Mouse (Mus musculus) hindbrain, embryonic 14.5 days (tissue): ENCODE results near the gene Gm11559. TPM values are rescaled to one million over a fixed set of nuclear protein-coding genes. Genes with fewer than 3 reads are reported as not detected.
"Not testable (repeated sequence)": the region's sequence is repeated elsewhere in the genome, so short reads cannot be mapped to it uniquely, and the experiment has no call there.

Source experiments
- ATAC-seq: fragments of 200-750 bp; cut with Nextera tagmentation; 2 replicates; pipeline ENCODE4 v1.8.0; 2017; ENCODE audit warnings: moderate number of reproducible peaks, mild to moderate bottlenecking, moderate TSS enrichment, moderate library complexity; ENCODE audit not compliant: low FRiP score
- DNase-seq: peaks from one replicate; pipeline ENCODE4 v3.0.0-alpha.2; 2015; ENCODE audit warnings: low spot score
- H3K27ac ChIP-seq: fragments of 300-500 bp; sonication (generic); 2 replicates; pipeline ENCODE4 v1.5.1; 2014; ENCODE audit warnings: mild to moderate bottlenecking, moderate library complexity
- H3K27me3 ChIP-seq: fragments of 300-500 bp; sonication (generic); 2 replicates; pipeline ENCODE4 v1.6.1; 2014; ENCODE audit warnings: mild to moderate bottlenecking, low read length, mixed read lengths; ENCODE audit not compliant: control insufficient read depth, insufficient read depth
- H3K36me3 ChIP-seq: fragments of 300-500 bp; sonication (generic); replicated peaks from 2 replicates; pipeline ENCODE4 v1.6.1; 2014; ENCODE audit not compliant: control insufficient read depth, insufficient read depth
- H3K4me1 ChIP-seq: fragments of 300-500 bp; sonication (generic); replicated peaks from 2 replicates; pipeline ENCODE4 v1.6.1; 2014; ENCODE audit warnings: antibody characterized with exemption, low read length, mixed read lengths; ENCODE audit not compliant: control insufficient read depth, insufficient read depth
- H3K4me2 ChIP-seq: fragments of 300-500 bp; sonication (generic); replicated peaks from 2 replicates; pipeline ENCODE4 v1.6.1; 2014; ENCODE audit warnings: mild to moderate bottlenecking, moderate library complexity
- H3K4me3 ChIP-seq: fragments of 300-500 bp; sonication (generic); replicated peaks from 2 replicates; pipeline ENCODE4 v1.5.1; 2014; ENCODE audit warnings: mild to moderate bottlenecking, low read length
- H3K9ac ChIP-seq: fragments of 300-500 bp; sonication (generic); 2 replicates; pipeline ENCODE4 v1.6.1; 2014
- H3K9me3 ChIP-seq: fragments of 300-500 bp; sonication (generic); 2 replicates; pipeline ENCODE4 v1.6.1; 2016; ENCODE audit warnings: low read length; ENCODE audit not compliant: control insufficient read depth
- WGBS: fragments of 180-500 bp; shearing (Covaris S2); extraction: QIAGEN DNeasy Blood & Tissue Kit; methylation state at CpG from one replicate; pipeline ENCODE4 v1.1.7; 2014; 5-methylcytosine and 5-hydroxymethylcytosine counted together
- polyA plus RNA-seq: library from polyadenylated mRNA; unstranded; fragments of >200 nt; fragmentation: Nextera tagmentation; extraction: Ambion mirVana; gene quantifications from 2 replicates; pipeline ENCODE4 v1.2.1, GENCODE M21; 2014

Gm11559 gene
- not detected in 2 replicates for polyA plus RNA-seq

DNA sequence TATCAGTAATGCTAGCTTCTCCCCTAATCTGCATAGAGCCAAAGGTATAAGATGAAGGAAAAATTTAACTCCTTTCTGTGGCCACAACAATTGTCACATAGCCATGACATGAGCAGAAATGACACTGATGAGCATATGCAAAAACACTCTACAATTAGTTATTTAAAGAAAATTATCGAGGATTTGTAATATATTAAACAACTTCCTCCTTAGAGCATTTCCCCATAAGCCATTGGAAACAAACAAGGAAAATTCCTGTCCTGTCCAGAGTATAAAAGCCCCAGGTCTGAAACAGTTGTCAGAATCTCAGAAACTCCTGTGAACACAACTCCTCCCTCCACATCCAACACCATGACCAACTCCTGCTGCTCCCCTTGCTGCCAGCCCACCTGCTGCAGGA, at the start of gene Gm11559:
TSS of gene Gm11559 (plus strand) at position 301 of the 400 bp plus-strand sequence.
- WGBS: 71% methylated on average over 1 of the region's 1 CpGs
- ATAC-seq, H3K4me3 ChIP-seq, H3K9me3 ChIP-seq, H3K36me3 ChIP-seq, H3K27me3 ChIP-seq, H3K27ac ChIP-seq, H3K4me1 ChIP-seq, DNase-seq, H3K9ac ChIP-seq, H3K4me2 ChIP-seq: not testable (repeated sequence)

DNA sequence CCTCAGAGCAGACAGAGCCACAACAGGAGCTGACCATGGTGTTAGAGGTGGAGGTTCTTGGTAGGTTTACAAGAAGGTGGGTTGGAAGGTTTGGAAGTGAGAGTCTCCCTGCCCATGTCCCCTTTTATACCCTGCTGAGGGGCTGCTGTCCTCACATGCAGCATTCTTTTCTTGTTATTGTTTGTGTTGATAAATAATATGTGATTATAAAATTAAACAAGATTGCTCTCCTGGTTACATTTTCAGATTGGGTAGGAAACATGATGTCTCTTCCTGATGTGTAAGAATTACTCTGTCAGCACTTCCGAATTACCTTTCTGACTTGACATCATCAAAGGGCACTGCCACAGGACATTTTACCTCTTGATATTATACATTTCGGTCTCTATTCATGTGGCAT, 48.7 kb upstream of the Gm11559 start, which contains the start of gene Gm11564:
TSS of gene Gm11564 (minus strand) at position 101 of the 400 bp plus-strand sequence.
- not testable (repeated sequence) for DNase-seq, H3K27me3 ChIP-seq, H3K9ac ChIP-seq, H3K4me3 ChIP-seq, ATAC-seq, H3K36me3 ChIP-seq, H3K9me3 ChIP-seq, H3K4me2 ChIP-seq, H3K27ac ChIP-seq, H3K4me1 ChIP-seq
- whole genome bisulfite sequencing: 88% methylated on average over 2 of the region's 2 CpGs

DNA sequence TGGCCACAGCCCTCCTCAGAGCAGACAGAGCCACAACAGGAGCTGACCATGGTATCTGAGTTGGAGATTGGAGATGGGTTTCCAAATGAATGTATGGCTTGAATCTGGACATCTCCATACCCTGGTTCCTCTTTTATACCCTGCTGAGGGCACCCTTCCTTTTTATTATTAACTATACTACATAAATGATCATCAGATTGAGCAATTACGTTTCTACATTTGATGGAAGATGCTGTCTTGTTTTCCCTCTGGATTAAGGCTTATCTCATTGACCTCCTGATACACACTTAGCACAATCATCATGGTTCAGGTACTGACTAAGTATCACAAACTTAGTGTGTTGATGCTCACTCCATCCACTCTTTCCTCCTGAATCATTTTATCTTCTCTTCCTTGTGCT, 26.3 kb upstream of the Gm11559 start, which contains the start of gene 2300003K06Rik:
TSS of gene 2300003K06Rik (minus strand) at position 101 of the 400 bp plus-strand sequence.
- DNase-seq: no peak
- Histone ChIP-seq H3K9ac (no peak within 1 kb of the TSS), H3K4me1 (no peaks in the 10 kb centered on the region), H3K4me3 (no peak within 1 kb of the TSS), H3K27me3 (no peaks in the 10 kb centered on the region), H3K4me2 (no peak within 1 kb of the TSS), H3K9me3 (no peaks in the 10 kb centered on the region), H3K36me3 (no peaks in the 10 kb centered on the region), H3K27ac (no peak within 1 kb of the TSS)
- ATAC-seq: no peak
- WGBS: 81% methylated on average over 1 of the region's 1 CpGs

DNA sequence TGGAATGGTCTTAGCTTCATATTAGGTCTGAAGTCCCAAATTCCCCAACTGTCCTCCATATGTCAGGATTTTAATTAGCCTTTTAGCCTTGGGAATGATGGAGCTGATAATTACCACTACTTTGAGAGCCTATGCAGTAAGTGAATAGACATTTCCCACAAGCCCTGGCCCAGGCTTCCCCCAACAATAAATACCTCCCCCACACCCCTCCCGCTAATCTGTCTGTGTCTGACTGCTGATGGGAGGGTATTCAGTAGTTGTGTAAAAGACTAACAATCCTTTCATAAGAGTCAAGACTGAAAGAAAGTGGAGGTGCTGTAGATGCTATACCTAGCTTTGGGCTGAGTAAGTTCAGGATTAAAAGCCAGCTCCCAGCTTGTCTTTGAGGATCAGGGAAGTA, 22.1 kb upstream of the Gm11559 start:
- Histone ChIP-seq H3K4me1 (no peaks in the 10 kb centered on the region), H3K9ac (no peak overlapping the region), H3K4me2 (no peak overlapping the region), H3K27me3 (no peaks in the 10 kb centered on the region), H3K36me3 (no peaks in the 10 kb centered on the region), H3K4me3 (no peak overlapping the region), H3K27ac (no peak overlapping the region), H3K9me3 (no peaks in the 10 kb centered on the region)
- DNase-seq (no peak), ATAC-seq (no peak)
- 79% methylated on average over 1 of the region's 1 CpGs for WGBS

DNA sequence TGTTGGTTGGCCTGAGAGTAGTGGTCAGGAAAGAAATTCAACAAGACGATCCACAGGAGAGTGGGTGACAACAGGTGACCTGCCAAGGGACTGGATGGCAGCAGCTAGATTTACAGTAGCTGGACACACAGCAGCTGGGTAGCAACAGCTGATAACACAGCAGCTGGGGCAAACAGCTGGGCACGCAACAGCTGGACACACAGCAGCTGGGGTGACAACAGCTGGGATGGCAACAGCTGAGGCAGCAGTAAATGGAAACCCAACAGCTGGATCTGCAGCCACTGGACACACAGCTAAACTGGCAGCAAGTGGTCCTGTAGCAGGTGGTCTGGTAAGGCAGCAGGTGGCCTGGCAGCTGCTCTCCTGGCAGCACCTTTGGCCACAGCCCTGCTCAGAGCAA, 17.5 kb upstream of the Gm11559 start:
- DNase-seq: no peak
- Histone ChIP-seq H3K4me1 (no peaks in the 10 kb centered on the region), H3K4me2 (no peak overlapping the region), H3K36me3 (no peaks in the 10 kb centered on the region), H3K9ac (no peak overlapping the region), H3K27me3 (no peaks in the 10 kb centered on the region), H3K4me3 (no peak overlapping the region), H3K9me3 (no peaks in the 10 kb centered on the region), H3K27ac (no peak overlapping the region)
- WGBS: 96% methylated on average over 2 of the region's 2 CpGs
- no peak for ATAC-seq

DNA sequence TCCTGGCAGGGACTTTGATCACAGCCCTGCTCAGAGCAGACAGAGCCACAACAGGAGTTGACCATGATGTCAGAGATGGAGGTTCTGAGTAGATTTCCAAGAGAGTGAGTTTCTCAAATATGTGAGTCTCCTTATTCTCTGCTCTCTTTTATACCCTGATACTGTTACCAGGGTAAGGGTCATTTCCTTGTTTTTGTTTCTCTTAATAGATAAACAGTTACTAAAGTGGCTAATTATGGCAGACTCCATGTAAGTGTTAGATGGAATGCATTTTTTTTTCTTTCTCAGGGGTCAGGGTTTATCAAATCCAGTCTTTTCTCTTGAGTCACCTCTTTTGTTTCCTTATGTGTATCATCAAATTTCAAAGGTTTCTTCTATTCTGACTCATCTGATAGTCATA, 12.8 kb upstream of the Gm11559 start, which contains the start of gene Krtap4-16:
TSS of gene Krtap4-16 (minus strand) at position 101 of the 400 bp plus-strand sequence.
- Histone ChIP-seq H3K27ac (no peak within 1 kb of the TSS), H3K4me1 (no peaks in the 10 kb centered on the region), H3K4me3 (no peak within 1 kb of the TSS), H3K27me3 (no peaks in the 10 kb centered on the region), H3K9ac (no peak within 1 kb of the TSS), H3K9me3 (no peaks in the 10 kb centered on the region), H3K4me2 (no peak within 1 kb of the TSS), H3K36me3 (no peaks in the 10 kb centered on the region)
- no peak for ATAC-seq
- DNase-seq: no peak

DNA sequence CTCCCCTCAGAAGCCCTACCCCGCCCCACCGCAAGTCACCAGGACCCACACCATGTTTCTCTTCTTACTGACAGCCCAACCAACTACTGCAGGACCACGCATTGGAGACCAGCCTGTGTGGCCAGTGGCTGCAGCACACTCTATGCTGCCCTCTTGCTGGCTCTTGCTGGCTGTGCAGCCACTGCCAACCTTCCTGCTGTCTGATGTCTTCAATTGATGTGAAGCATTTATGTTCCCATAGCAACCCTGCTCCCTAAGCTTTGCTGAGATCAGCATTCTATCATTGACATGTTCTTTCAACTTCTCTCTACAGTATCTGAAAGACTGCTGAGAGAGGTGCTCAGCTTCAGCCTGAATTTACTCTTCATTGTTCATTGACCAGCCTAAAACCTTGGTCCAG, 10.2 kb upstream of the Gm11559 start:
- no peaks in the 10 kb centered on the region for H3K9me3 ChIP-seq
- ATAC-seq (no peak), DNase-seq (peak; percentile 32)
- WGBS: 60% methylated on average over 3 of the region's 3 CpGs
- H3K27me3 ChIP-seq: no peaks in the 10 kb centered on the region
- H3K36me3 ChIP-seq: no peaks in the 10 kb centered on the region
- H3K4me3 ChIP-seq: no peak overlapping the region
- no peaks in the 10 kb centered on the region for H3K4me1 ChIP-seq
- no peak overlapping the region for H3K27ac ChIP-seq
- no peak overlapping the region for H3K9ac ChIP-seq
- no peak overlapping the region for H3K4me2 ChIP-seq

DNA sequence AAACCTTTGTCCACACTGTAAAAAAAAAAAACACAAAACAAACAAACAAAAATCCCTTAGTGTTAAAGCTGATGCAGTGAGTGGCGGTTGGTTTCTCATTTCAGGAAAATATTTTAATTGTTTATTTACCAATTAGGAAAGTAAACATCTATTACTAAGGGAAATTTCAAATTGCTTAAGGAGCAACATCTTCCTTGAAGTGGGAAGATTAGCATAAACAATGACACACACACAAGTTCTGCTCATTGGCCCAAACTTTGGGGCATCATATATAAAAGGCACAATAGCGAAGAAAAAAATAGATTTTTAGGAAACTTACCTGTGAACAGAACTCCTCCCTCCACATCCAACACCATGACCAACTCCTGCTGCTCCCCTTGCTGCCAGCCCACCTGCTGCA, 6.7 kb upstream of the Gm11559 start, which contains the start of gene Gm11568:
TSS of gene Gm11568 (plus strand) at position 301 of the 400 bp plus-strand sequence.
- WGBS: 92% methylated on average over 2 of the region's 2 CpGs
- H3K4me3 ChIP-seq: no peak within 1 kb of the TSS
- no peaks in the 10 kb centered on the region for H3K9me3 ChIP-seq
- H3K9ac ChIP-seq: no peak within 1 kb of the TSS
- DNase-seq (no peak), ATAC-seq (no peak)
- no peak within 1 kb of the TSS for H3K4me2 ChIP-seq
- H3K27ac ChIP-seq: no peak within 1 kb of the TSS
- H3K27me3 ChIP-seq: no peaks in the 10 kb centered on the region
- H3K4me1 ChIP-seq: no peaks in the 10 kb centered on the region
- no peaks in the 10 kb centered on the region for H3K36me3 ChIP-seq

DNA sequence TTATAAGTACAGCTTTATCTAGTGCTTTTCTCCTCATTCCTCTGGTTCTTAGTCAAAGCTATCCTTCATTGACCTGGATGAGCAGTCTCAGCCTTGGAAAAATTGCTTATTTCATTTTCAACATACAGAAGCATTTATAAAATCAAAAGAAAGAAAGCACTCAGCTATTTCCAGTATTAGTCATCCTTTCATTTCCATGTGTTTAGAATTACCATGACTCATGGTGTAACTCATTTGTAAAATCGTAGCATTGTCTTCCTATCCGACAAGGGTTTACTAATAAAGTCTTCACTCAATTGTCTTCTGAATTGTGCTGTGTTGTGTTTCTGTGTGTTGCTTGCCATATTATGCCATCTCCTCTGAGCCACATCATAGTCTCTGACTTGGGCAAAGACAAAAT, 5.5 kb upstream of the Gm11559 start:
- H3K9ac ChIP-seq: no peak overlapping the region
- no peak overlapping the region for H3K27ac ChIP-seq
- DNase-seq (no peak), ATAC-seq (no peak)
- H3K4me2 ChIP-seq: no peak overlapping the region
- no peaks in the 10 kb centered on the region for H3K36me3 ChIP-seq
- no peaks in the 10 kb centered on the region for H3K9me3 ChIP-seq
- no peaks in the 10 kb centered on the region for H3K4me1 ChIP-seq
- H3K4me3 ChIP-seq: no peak overlapping the region
- H3K27me3 ChIP-seq: no peaks in the 10 kb centered on the region
- WGBS: 82% methylated on average over 2 of the region's 2 CpGs

DNA sequence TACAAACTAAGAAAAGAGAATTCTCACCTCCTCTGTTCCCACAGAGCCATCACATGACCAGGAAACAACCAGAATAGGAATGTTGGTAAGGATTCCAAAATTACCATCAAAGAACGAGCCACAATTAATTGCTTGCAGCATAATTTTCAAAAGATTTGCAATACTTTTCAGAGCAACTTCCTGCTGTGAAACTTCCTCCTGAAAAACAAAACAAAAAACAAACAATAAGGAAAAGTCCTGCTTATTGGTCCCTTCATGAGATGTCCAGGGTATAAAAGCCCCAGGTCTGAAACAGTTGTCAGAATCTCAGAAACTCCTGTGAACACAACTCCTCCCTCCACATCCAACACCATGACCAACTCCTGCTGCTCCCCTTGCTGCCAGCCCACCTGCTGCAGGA, 8.8 kb downstream of the Gm11559 start, which contains the start of gene Krtap9-1:
TSS of gene Krtap9-1 (plus strand) at position 301 of the 400 bp plus-strand sequence.
- not testable (repeated sequence) for H3K4me2 ChIP-seq, H3K36me3 ChIP-seq, ATAC-seq, DNase-seq, H3K4me3 ChIP-seq, H3K4me1 ChIP-seq, H3K9ac ChIP-seq, H3K9me3 ChIP-seq, H3K27ac ChIP-seq, H3K27me3 ChIP-seq
- 71% methylated on average over 1 of the region's 1 CpGs for WGBS
